Mouse (Mus musculus) liver, embryonic 15.5 days (tissue): ENCODE measurements around the gene Ptprd. TPM values are rescaled to one million over a fixed set of nuclear protein-coding genes. Genes with fewer than 3 reads are reported as not detected.

Experiments
- ATAC-seq: fragments of 200-750 bp; cut with Nextera tagmentation; 2 replicates; pipeline ENCODE4 v1.8.0; 2017; ENCODE audit warnings: moderate number of reproducible peaks, mild to moderate bottlenecking, moderate library complexity; ENCODE audit not compliant: insufficient read depth
- H3K27ac ChIP-seq: fragments of 300-500 bp; sonication (generic); replicated peaks from 2 replicates; pipeline ENCODE4 v1.5.1; 2015; ENCODE audit warnings: mild to moderate bottlenecking, inconsistent platforms
- H3K27me3 ChIP-seq: fragments of 300-500 bp; sonication (generic); 2 replicates; pipeline ENCODE4 v1.6.1; 2015; ENCODE audit warnings: mild to moderate bottlenecking, inconsistent platforms
- H3K36me3 ChIP-seq: fragments of 300-500 bp; sonication (generic); replicated peaks from 2 replicates; pipeline ENCODE4 v1.6.1; 2015; ENCODE audit warnings: moderate library complexity, mild to moderate bottlenecking, inconsistent platforms
- H3K4me1 ChIP-seq: fragments of 300-500 bp; sonication (generic); replicated peaks from 2 replicates; pipeline ENCODE4 v1.6.1; 2015; ENCODE audit warnings: inconsistent platforms
- H3K4me2 ChIP-seq: fragments of 300-500 bp; sonication (generic); 2 replicates; pipeline ENCODE4 v1.6.1; 2015; ENCODE audit warnings: moderate library complexity, mild to moderate bottlenecking, inconsistent platforms
- H3K4me3 ChIP-seq: fragments of 300-500 bp; sonication (generic); replicated peaks from 2 replicates; pipeline ENCODE4 v1.5.1; 2015; ENCODE audit warnings: mild to moderate bottlenecking, inconsistent platforms
- H3K9ac ChIP-seq: fragments of 300-500 bp; sonication (generic); 2 replicates; pipeline ENCODE4 v1.6.1; 2015; ENCODE audit warnings: moderate library complexity, mild to moderate bottlenecking, inconsistent platforms
- H3K9me3 ChIP-seq: fragments of 300-500 bp; sonication (generic); replicated peaks from 2 replicates; pipeline ENCODE4 v1.6.1; 2016; ENCODE audit warnings: inconsistent platforms
- WGBS: fragments of 180-500 bp; shearing (Covaris S2); methylation state at CpG from one replicate; pipeline ENCODE4 v1.1.7; 2015; ENCODE audit warnings: mixed read lengths; ENCODE audit not compliant: insufficient replicate concordance; 5-methylcytosine and 5-hydroxymethylcytosine counted together
- polyA plus RNA-seq: library from polyadenylated mRNA; unstranded; fragments of >200 nt; fragmentation: Nextera tagmentation; extraction: Ambion mirVana; gene quantifications from 2 replicates; pipeline ENCODE4 v1.2.1, GENCODE M21; 2015

Gene Ptprd
- polyA plus RNA-seq, 1 experiment from 2014 or later: 4.8 TPM

DNA sequence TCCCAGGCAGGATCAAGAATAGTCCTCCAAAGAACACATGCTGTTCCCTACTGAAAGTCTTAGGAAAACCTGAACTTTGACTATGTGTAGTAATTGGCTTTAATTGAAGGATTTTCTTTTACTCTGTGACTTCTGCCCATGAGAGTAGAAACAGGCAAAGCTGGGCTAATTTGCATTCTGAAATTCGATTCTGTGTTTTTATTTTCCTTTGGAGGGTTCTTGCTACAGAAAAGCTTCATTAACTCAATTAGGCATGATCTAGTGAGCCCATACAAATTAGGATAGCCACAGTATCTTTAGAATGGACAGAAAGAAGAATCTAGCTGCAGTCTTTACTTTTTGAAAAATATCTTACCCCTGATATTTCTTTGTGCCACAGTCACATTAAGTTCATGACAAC lies 2021.0 kb downstream of the Ptprd start:
- H3K9ac ChIP-seq: no peak overlapping the region

DNA sequence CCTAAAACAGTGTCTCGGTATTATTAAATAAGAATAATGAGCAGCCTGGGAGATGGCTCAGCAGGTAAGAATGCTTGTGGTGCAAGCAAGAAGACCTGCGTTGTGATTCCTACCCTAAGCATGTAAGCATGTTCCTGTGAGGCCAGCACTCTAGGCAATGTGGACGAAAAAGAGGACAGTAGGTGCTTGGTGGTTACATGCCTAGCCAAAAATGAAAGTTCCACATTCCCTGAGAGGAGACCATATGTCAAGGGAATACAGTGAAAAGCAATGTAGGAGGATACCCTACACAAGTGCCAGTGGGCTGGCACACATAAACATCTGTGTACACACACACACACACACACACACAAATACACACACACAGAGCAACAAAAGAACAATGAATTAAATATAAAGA lies 2028.7 kb downstream of the Ptprd start:
- 53% methylated on average over 3 of the region's 3 CpGs for WGBS
- Histone ChIP-seq H3K9me3 (no peaks in the 10 kb centered on the region), H3K36me3 (no peaks in the 10 kb centered on the region), H3K27ac (no peak overlapping the region), H3K27me3 (no peaks in the 10 kb centered on the region), H3K4me3 (no peak overlapping the region), H3K9ac (no peak overlapping the region), H3K4me1 (no peaks in the 10 kb centered on the region), H3K4me2 (no peak overlapping the region)
- no peak for ATAC-seq

More for the DNA sequence above, 2021.0 kb downstream of the Ptprd start:
- H3K36me3 ChIP-seq: no peaks in the 10 kb centered on the region
- no peaks in the 10 kb centered on the region for H3K9me3 ChIP-seq
- 21% methylated on average over 1 of the region's 1 CpGs for WGBS
- ATAC-seq: no peak
- H3K4me3 ChIP-seq: no peak overlapping the region
- no peak overlapping the region for H3K4me2 ChIP-seq
- H3K27me3 ChIP-seq: no peaks in the 10 kb centered on the region
- H3K27ac ChIP-seq: no peak overlapping the region
- H3K4me1 ChIP-seq: no peaks in the 10 kb centered on the region

DNA sequence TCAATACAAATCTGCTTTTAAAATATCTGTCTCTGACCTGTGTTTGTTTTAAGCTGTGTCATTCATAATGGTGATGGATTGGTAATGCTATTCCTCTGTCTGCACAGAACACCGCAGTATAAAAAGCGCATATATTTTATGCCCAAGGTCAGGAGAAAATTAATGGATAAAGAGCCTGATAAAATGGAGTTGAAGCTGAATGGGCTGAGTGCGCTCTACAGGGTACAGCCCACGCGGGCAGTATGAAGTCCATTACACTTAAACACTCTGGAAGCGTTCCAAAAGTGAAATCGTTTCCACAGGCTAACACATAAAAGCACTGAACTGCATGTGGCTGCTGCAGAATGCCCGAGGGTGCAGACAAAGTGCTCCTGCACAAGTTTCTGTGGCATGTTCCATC lies 2032.3 kb downstream of the Ptprd start:
- Histone ChIP-seq H3K4me2 (no peak overlapping the region), H3K9me3 (no peaks in the 10 kb centered on the region), H3K9ac (no peak overlapping the region), H3K4me3 (no peak overlapping the region), H3K27me3 (no peaks in the 10 kb centered on the region), H3K36me3 (no peaks in the 10 kb centered on the region), H3K4me1 (no peaks in the 10 kb centered on the region), H3K27ac (no peak overlapping the region)
- 63% methylated on average over 8 of the region's 8 CpGs for WGBS
- no peak for ATAC-seq

DNA sequence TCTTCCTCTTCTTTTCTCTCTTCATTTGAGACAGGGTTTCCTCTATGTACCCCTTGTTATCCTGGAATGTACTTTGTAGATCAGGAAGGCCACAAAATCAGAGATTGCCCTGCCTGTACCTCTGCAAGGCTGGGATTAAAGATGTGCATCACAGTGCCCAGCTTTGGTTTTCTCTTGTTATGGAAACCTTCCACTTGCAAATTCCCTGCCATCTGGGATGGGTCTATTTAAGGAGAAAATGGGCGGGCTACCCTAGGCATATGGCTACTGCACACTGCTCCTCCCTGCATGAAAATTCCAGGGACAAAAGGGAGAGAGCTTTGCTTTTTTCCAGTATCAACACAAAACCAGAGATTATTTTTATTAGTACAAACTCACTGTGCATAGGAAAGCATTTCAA lies 2036.7 kb downstream of the Ptprd start:
- no peak for ATAC-seq
- 46% methylated on average over 1 of the region's 1 CpGs for WGBS
- no peak overlapping the region for H3K4me2 ChIP-seq
- H3K27me3 ChIP-seq: no peaks in the 10 kb centered on the region
- no peaks in the 10 kb centered on the region for H3K36me3 ChIP-seq
- no peak overlapping the region for H3K27ac ChIP-seq
- H3K9ac ChIP-seq: no peak overlapping the region
- H3K9me3 ChIP-seq: no peaks in the 10 kb centered on the region
- H3K4me1 ChIP-seq: no peaks in the 10 kb centered on the region
- no peak overlapping the region for H3K4me3 ChIP-seq

GRCm38 (mm10) chr4:76155750-76156149 lies 2056.0 kb downstream of the Ptprd start:
- no peak overlapping the region for H3K4me2 ChIP-seq
- H3K27ac ChIP-seq: no peak overlapping the region
- H3K9me3 ChIP-seq: no peaks in the 10 kb centered on the region
- H3K4me1 ChIP-seq: no peaks in the 10 kb centered on the region
- ATAC-seq: no peak
- no peaks in the 10 kb centered on the region for H3K27me3 ChIP-seq
- H3K9ac ChIP-seq: no peak overlapping the region
- no peak overlapping the region for H3K4me3 ChIP-seq
- H3K36me3 ChIP-seq: no peaks in the 10 kb centered on the region
- WGBS: 54% methylated on average over 1 of the region's 1 CpGs

DNA sequence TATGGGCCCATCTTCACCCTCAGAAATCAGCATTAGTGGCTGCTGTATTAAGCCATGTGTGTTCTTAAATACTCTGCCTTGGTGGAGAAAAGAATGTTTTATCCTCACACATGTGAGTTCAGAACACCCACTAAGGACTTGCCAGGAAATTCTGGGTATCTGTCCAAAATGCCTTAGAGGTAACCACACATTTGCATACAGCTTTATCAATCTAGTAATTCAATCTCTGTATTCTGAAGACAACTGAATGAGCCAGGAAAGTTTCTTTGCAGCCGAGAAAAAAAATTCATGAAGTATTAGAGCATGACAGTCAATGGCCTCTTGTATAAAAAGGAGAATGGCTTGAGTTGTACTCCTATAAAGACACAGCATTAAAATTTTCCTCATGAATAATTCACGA lies 2057.6 kb downstream of the Ptprd start:
- WGBS: 42% methylated on average over 2 of the region's 2 CpGs
- no peak for ATAC-seq

DNA sequence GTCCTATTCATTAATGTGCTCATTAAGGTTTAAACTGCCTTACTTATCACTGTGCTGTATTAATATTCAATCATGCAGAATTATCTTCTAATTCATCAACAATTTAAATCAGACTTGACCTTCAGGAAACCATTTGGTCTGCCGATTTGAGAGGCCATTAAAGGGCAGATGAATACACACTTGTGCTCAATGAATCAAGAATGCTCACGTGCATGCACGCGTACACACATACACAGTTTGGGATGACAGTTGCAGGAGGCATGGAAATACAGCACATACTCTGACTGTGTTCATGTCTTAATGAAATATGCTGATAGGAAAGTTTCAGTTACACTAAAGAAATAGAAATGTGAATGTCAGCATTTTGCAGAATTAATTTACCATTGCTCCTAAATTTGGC lies 2066.8 kb downstream of the Ptprd start:
- ATAC-seq: no peak
- Histone ChIP-seq H3K4me1 (no peaks in the 10 kb centered on the region), H3K9me3 (no peaks in the 10 kb centered on the region), H3K4me2 (no peak overlapping the region), H3K4me3 (no peak overlapping the region), H3K27ac (no peak overlapping the region), H3K36me3 (no peaks in the 10 kb centered on the region), H3K9ac (no peak overlapping the region), H3K27me3 (no peaks in the 10 kb centered on the region)
- 65% methylated on average over 4 of the region's 4 CpGs for WGBS

More for the DNA sequence above, 2057.6 kb downstream of the Ptprd start:
- Histone ChIP-seq H3K9me3 (no peaks in the 10 kb centered on the region), H3K9ac (no peak overlapping the region), H3K27me3 (no peaks in the 10 kb centered on the region), H3K4me2 (no peak overlapping the region), H3K36me3 (no peaks in the 10 kb centered on the region), H3K4me1 (no peaks in the 10 kb centered on the region), H3K27ac (no peak overlapping the region), H3K4me3 (no peak overlapping the region)

GRCm38 (mm10) chr4:76144333-76144732 lies 2067.4 kb downstream of the Ptprd start:
- Histone ChIP-seq H3K4me3 (no peak overlapping the region), H3K36me3 (no peaks in the 10 kb centered on the region), H3K4me1 (no peaks in the 10 kb centered on the region), H3K4me2 (no peak overlapping the region), H3K27ac (no peak overlapping the region), H3K27me3 (no peaks in the 10 kb centered on the region), H3K9me3 (no peaks in the 10 kb centered on the region), H3K9ac (no peak overlapping the region)
- 53% methylated on average over 2 of the region's 2 CpGs for WGBS
- ATAC-seq: no peak

- Histone ChIP-seq H3K36me3 (no peaks in the 10 kb centered on the region), H3K9ac (no peak overlapping the region), H3K4me2 (no peak overlapping the region), H3K4me3 (no peak overlapping the region), H3K27ac (no peak overlapping the region), H3K27me3 (no peaks in the 10 kb centered on the region), H3K4me1 (no peaks in the 10 kb centered on the region), H3K9me3 (no peaks in the 10 kb centered on the region)
- ATAC-seq: no peak
- WGBS: 63% methylated on average over 3 of the region's 3 CpGs
Observed at GRCm38 (mm10) chr4:76137901-76138300, 2073.9 kb downstream of the Ptprd start.

- Histone ChIP-seq H3K4me3 (no peak overlapping the region), H3K27ac (no peak overlapping the region), H3K36me3 (no peaks in the 10 kb centered on the region), H3K27me3 (no peaks in the 10 kb centered on the region), H3K9me3 (no peaks in the 10 kb centered on the region), H3K4me1 (no peaks in the 10 kb centered on the region), H3K9ac (no peak overlapping the region), H3K4me2 (no peak overlapping the region)
- whole genome bisulfite sequencing: 80% methylated on average over 14 of the region's 14 CpGs
- ATAC-seq: no peak
Observed at GRCm38 (mm10) chr4:76136625-76137024, 2075.1 kb downstream of the Ptprd start.

GRCm38 (mm10) chr4:76091845-76092244 lies 2119.9 kb downstream of the Ptprd start:
- H3K27ac ChIP-seq: no peak overlapping the region
- H3K4me2 ChIP-seq: no peak overlapping the region
- no peaks in the 10 kb centered on the region for H3K36me3 ChIP-seq
- no peaks in the 10 kb centered on the region for H3K9me3 ChIP-seq
- H3K27me3 ChIP-seq: no peaks in the 10 kb centered on the region
- no peak for ATAC-seq
- H3K4me3 ChIP-seq: no peak overlapping the region
- WGBS: 73% methylated on average over 4 of the region's 4 CpGs
- H3K9ac ChIP-seq: no peak overlapping the region
- no peaks in the 10 kb centered on the region for H3K4me1 ChIP-seq

DNA sequence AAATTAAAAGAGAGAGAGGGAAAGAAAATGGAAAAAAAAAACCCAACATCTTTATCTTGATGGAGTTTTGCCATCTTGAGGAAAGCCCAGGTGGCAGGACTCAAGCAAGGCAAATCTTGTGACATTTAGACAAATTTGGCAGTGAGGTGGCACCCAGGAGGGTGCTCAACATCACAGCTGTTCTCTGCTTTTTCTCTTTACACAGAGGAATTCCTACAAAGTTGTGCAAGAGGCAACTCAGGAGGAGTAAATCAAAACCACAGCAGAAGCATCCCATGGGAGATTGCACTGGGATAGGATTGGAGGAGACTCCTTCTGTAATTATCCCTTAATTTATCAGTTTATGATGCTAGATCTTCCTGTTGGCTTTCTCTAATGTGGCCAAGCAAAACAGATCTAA lies 2121.9 kb downstream of the Ptprd start:
- no peak overlapping the region for H3K4me2 ChIP-seq
- H3K4me1 ChIP-seq: no peaks in the 10 kb centered on the region
- no peaks in the 10 kb centered on the region for H3K27me3 ChIP-seq
- ATAC-seq: no peak
- H3K9ac ChIP-seq: no peak overlapping the region
- H3K4me3 ChIP-seq: no peak overlapping the region
- H3K27ac ChIP-seq: no peak overlapping the region
- no peaks in the 10 kb centered on the region for H3K36me3 ChIP-seq
- no peaks in the 10 kb centered on the region for H3K9me3 ChIP-seq
